Mouse (Mus musculus) CH12.LX (cell line): ENCODE data around the gene Rbpjl. TPM values are rescaled to one million over a fixed set of nuclear protein-coding genes. Genes with fewer than 3 reads are reported as not detected.

Source experiments
- DNase-seq: peaks from one replicate; pipeline ENCODE4 v3.0.0-alpha.2; 2013; ENCODE audit errors: extremely low read depth
- H3K27ac ChIP-seq: 2 replicates; pipeline ENCODE4 v1.5.1; 2012; ENCODE audit warnings: low read depth, mild to moderate bottlenecking, control low read depth, moderate library complexity; ENCODE audit not compliant: insufficient read depth
- H3K27me3 ChIP-seq: replicated peaks from 2 replicates; pipeline ENCODE3; 2012; ENCODE audit warnings: inconsistent platforms
- H3K36me3 ChIP-seq, 2 experiments: replicated peaks in 1 of 2; 2 replicates each; pipeline versions ENCODE3 to v1.6.1; 2012; ENCODE audit warnings: inconsistent platforms in 1 of 2, low read length in 1 of 2, mild to moderate bottlenecking in 1 of 2, mixed read lengths in 1 of 2, moderate library complexity in 1 of 2; ENCODE audit not compliant: control insufficient read depth in 1 of 2, insufficient read depth in 1 of 2
- H3K4me1 ChIP-seq, 2 experiments: 2 replicates each; pipeline ENCODE4 v1.6.1; 2012; ENCODE audit warnings: inconsistent platforms in 1 of 2, moderate library complexity in 1 of 2; ENCODE audit not compliant: insufficient read depth in 2 of 2, control insufficient read depth in 1 of 2
- H3K4me2 ChIP-seq: 2 replicates; pipeline ENCODE4 v1.6.1; 2012; ENCODE audit warnings: low read depth, mild to moderate bottlenecking, control low read depth; ENCODE audit not compliant: poor library complexity, insufficient read depth, severe bottlenecking
- H3K4me3 ChIP-seq, 3 experiments: fragments of 150-350 bp in 1 of 3; sonication (generic) in 1 of 3; replicated peaks in 1 of 3; 2 replicates each; pipeline versions ENCODE3 to v1.5.1; 2011 to 2012; ENCODE audit warnings: low read depth in 2 of 3, low read length in 2 of 3, mild to moderate bottlenecking in 2 of 3, moderate library complexity in 2 of 3, control low read depth in 1 of 3, improper control_type of control experiment in 1 of 3, inconsistent platforms in 1 of 3, mixed read lengths in 1 of 3; ENCODE audit not compliant: poor library complexity in 1 of 3
- H3K79me2 ChIP-seq: replicated peaks from 2 replicates; pipeline ENCODE4 v1.6.1; 2012; ENCODE audit warnings: mild to moderate bottlenecking, moderate library complexity; ENCODE audit not compliant: control insufficient read depth, poor library complexity, insufficient read depth, severe bottlenecking; ENCODE audit errors: extremely low read depth
- H3K9ac ChIP-seq: 2 replicates; pipeline ENCODE4 v1.6.1; 2012; ENCODE audit warnings: low read depth, mild to moderate bottlenecking, control low read depth, moderate library complexity; ENCODE audit not compliant: insufficient read depth
- H3K9me3 ChIP-seq: replicated peaks from 2 replicates; pipeline ENCODE3; 2012; ENCODE audit warnings: low read length, inconsistent platforms, mixed read lengths
- CHD1 ChIP-seq: IDR thresholded peaks from 2 replicates; pipeline ENCODE4 v1.6.1; 2012; ENCODE audit warnings: low read depth, low read length, improper control_type of control experiment, inconsistent platforms
- CHD2 ChIP-seq: IDR thresholded peaks from 2 replicates; pipeline ENCODE4 v1.6.1; 2011; ENCODE audit warnings: low read length, improper control_type of control experiment
- CTCF ChIP-seq, 2 experiments: IDR thresholded peaks in 1 of 2; conservative IDR thresholded peaks in 1 of 2; 2 replicates each; pipeline ENCODE4 v1.5.1; 2011 to 2012; ENCODE audit warnings: low read depth in 2 of 2, low read length in 2 of 2, improper control_type of control experiment in 1 of 2, inconsistent platforms in 1 of 2, mild to moderate bottlenecking in 1 of 2, moderate library complexity in 1 of 2
- E2F4 ChIP-seq: IDR thresholded peaks from 2 replicates; pipeline ENCODE4 v1.6.1; 2011; ENCODE audit warnings: low read depth, low read length, improper control_type of control experiment; ENCODE audit not compliant: insufficient replicate concordance
- ELF1 ChIP-seq: IDR thresholded peaks from 2 replicates; pipeline ENCODE4 v1.6.1; 2014; ENCODE audit warnings: low read depth, mild to moderate bottlenecking, inconsistent platforms, low read length, improper control_type of control experiment
- ETS1 ChIP-seq: conservative IDR thresholded peaks from 2 replicates; pipeline ENCODE4 v1.6.1; 2012; ENCODE audit warnings: low read depth, mild to moderate bottlenecking, inconsistent platforms, low read length, improper control_type of control experiment, moderate library complexity
- GABPA ChIP-seq: IDR thresholded peaks from 2 replicates; pipeline ENCODE4 v1.6.1; 2012; ENCODE audit warnings: low read depth, low read length, improper control_type of control experiment, inconsistent platforms; ENCODE audit not compliant: insufficient replicate concordance
- HCFC1 ChIP-seq: IDR thresholded peaks from 2 replicates; pipeline ENCODE4 v1.6.1; 2012; ENCODE audit warnings: low read depth, mild to moderate bottlenecking, inconsistent platforms, low read length, improper control_type of control experiment
- IRF4 ChIP-seq: IDR thresholded peaks from 2 replicates; pipeline ENCODE4 v1.6.1; 2014; ENCODE audit warnings: low read depth, mild to moderate bottlenecking, inconsistent platforms, low read length, improper control_type of control experiment
- JUN ChIP-seq: IDR thresholded peaks from 2 replicates; pipeline ENCODE4 v1.6.1; 2011; ENCODE audit warnings: low read depth, mild to moderate bottlenecking, low read length, improper control_type of control experiment, moderate library complexity; ENCODE audit not compliant: insufficient read depth
- JUND ChIP-seq: conservative IDR thresholded peaks from 2 replicates; pipeline ENCODE4 v1.6.1; 2011; ENCODE audit warnings: low read depth, low read length, improper control_type of control experiment
- KAT2A ChIP-seq: IDR thresholded peaks from 2 replicates; pipeline ENCODE4 v1.6.1; 2012; ENCODE audit warnings: low read length, improper control_type of control experiment, inconsistent platforms; ENCODE audit not compliant: insufficient replicate concordance
- MAX ChIP-seq: IDR thresholded peaks from 2 replicates; pipeline ENCODE4 v1.6.1; 2011; ENCODE audit warnings: low read length, improper control_type of control experiment
- MAZ ChIP-seq: IDR thresholded peaks from 2 replicates; pipeline ENCODE4 v1.6.1; 2012; ENCODE audit warnings: low read depth, mild to moderate bottlenecking, inconsistent platforms, low read length, improper control_type of control experiment, moderate library complexity
- MEF2A ChIP-seq: IDR thresholded peaks from 2 replicates; pipeline ENCODE4 v1.6.1; 2014; ENCODE audit warnings: low read depth, mild to moderate bottlenecking, inconsistent platforms, low read length, improper control_type of control experiment, borderline replicate concordance
- MXI1 ChIP-seq: IDR thresholded peaks from 2 replicates; pipeline ENCODE4 v1.6.1; 2011; ENCODE audit warnings: mild to moderate bottlenecking, low read depth, low read length, improper control_type of control experiment
- MYC ChIP-seq: IDR thresholded peaks from 2 replicates; pipeline ENCODE4 v1.6.1; 2011; ENCODE audit warnings: low read depth, mild to moderate bottlenecking, improper control_type of control experiment, low read length
- NELFE ChIP-seq: IDR thresholded peaks from 2 replicates; pipeline ENCODE4 v1.6.1; 2011; ENCODE audit warnings: low read depth, low read length, improper control_type of control experiment
- NRF1 ChIP-seq: IDR thresholded peaks from 2 replicates; pipeline ENCODE4 v1.6.1; 2014; ENCODE audit warnings: low read depth, mild to moderate bottlenecking, inconsistent platforms, low read length, improper control_type of control experiment, moderate library complexity
- PAX5 ChIP-seq: IDR thresholded peaks from 2 replicates; pipeline ENCODE4 v1.6.1; 2012; ENCODE audit warnings: low read length, inconsistent platforms, mixed read lengths
- POLR2AphosphoS2 ChIP-seq: IDR thresholded peaks from 2 replicates; pipeline ENCODE4 v1.6.1; 2011; ENCODE audit warnings: low read depth, low read length, improper control_type of control experiment
- RAD21 ChIP-seq: IDR thresholded peaks from 2 replicates; pipeline ENCODE4 v1.6.1; 2011; ENCODE audit warnings: low read depth, mild to moderate bottlenecking, low read length, improper control_type of control experiment, moderate library complexity
- RCOR1 ChIP-seq: conservative IDR thresholded peaks from 2 replicates; pipeline ENCODE4 v1.6.1; 2012; ENCODE audit warnings: low read depth, mild to moderate bottlenecking, inconsistent platforms, low read length, improper control_type of control experiment
- SIN3A ChIP-seq: IDR thresholded peaks from 2 replicates; pipeline ENCODE4 v1.6.1; 2012; ENCODE audit warnings: low read length, improper control_type of control experiment, inconsistent platforms
- SMC3 ChIP-seq: IDR thresholded peaks from 2 replicates; pipeline ENCODE4 v1.6.1; 2011; ENCODE audit warnings: low read depth, low read length, improper control_type of control experiment
- TBP ChIP-seq: conservative IDR thresholded peaks from 2 replicates; pipeline ENCODE4 v1.6.1; 2011; ENCODE audit warnings: low read depth, low read length, improper control_type of control experiment
- TCF12 ChIP-seq: IDR thresholded peaks from 2 replicates; pipeline ENCODE4 v1.6.1; 2014; ENCODE audit warnings: low read depth, mild to moderate bottlenecking, inconsistent platforms, low read length, improper control_type of control experiment
- USF1 ChIP-seq: IDR thresholded peaks from 2 replicates; pipeline ENCODE4 v1.6.1; 2014; ENCODE audit warnings: low read depth, mild to moderate bottlenecking, inconsistent platforms, low read length, improper control_type of control experiment
- ZC3H11A ChIP-seq: IDR thresholded peaks from 2 replicates; pipeline ENCODE4 v1.6.1; 2012; ENCODE audit warnings: low read depth, mild to moderate bottlenecking, inconsistent platforms, low read length, improper control_type of control experiment
- ZKSCAN1 ChIP-seq: IDR thresholded peaks from 2 replicates; pipeline ENCODE4 v1.6.1; 2012; ENCODE audit warnings: low read depth, inconsistent platforms, low read length, improper control_type of control experiment, borderline replicate concordance
- ZMIZ1 ChIP-seq: IDR thresholded peaks from 2 replicates; pipeline ENCODE4 v1.6.1; 2012; ENCODE audit warnings: low read depth, mild to moderate bottlenecking, inconsistent platforms, low read length, improper control_type of control experiment
- ZNF384 ChIP-seq: IDR thresholded peaks from 2 replicates; pipeline ENCODE4 v1.6.1; 2012; ENCODE audit warnings: low read depth, low read length, improper control_type of control experiment, inconsistent platforms
- dilution Hi-C: fragments of 300-500 bp; cut with MboI; formaldehyde crosslinking; loops from 2 replicates; pipeline ENCODE4 v1.14.3; 2020; ENCODE audit warnings: low sequenced_read_pairs; ENCODE audit not compliant: extremely low pct_unique_long_range_greater_than_20kb, extremely low pct_ligation_motif_present
- in situ Hi-C: fragments of 300-500 bp; cut with MboI; formaldehyde crosslinking; loops from 3 replicates; pipeline ENCODE4 v1.14.3; 2019; ENCODE audit warnings: low sequenced_read_pairs, low pct_ligation_motif_present, low pct_unique_long_range_greater_than_20kb, mixed read lengths
- polyA plus RNA-seq: library from polyadenylated mRNA; unstranded; fragments of >175 nt; gene quantifications from 2 replicates; pipeline ENCODE4 v1.2.1, GENCODE M21; 2012; ENCODE audit warnings: low read depth; ENCODE audit not compliant: insufficient read length
- total RNA-seq, 2 experiments: library from RNA; depleted of rRNA; stranded (reverse); fragments of 300-350 nt in 1 of 2; fragments of >200 nt in 1 of 2; gene quantifications; 2 replicates each; pipeline ENCODE4 v1.2.3; 2012 to 2014

Gene Rbpjl
- total and polyA plus RNA-seq, 3 experiments, result 0.08 TPM; not detected in 2

- peaks cover 4% of the 10 kb centered on the region for H3K27me3 ChIP-seq
- TF ChIP-seq MAZ (no peak), SIN3A (peak; percentile 58), JUN (no peak), TBP (no peak), NELFE (peak; percentile 49; the same call in 1 of the 2 replicates), IRF4 (peak; percentile 10; the same call in 1 of the 2 replicates), TCF12 (no peak), ZMIZ1 (no peak), ETS1 (no peak), CTCF (conservative IDR thresholded peaks at IDR 0.05 in 1 of 2, IDR thresholded peaks at IDR 0.05 in 1 of 2; ENCODE audit: low read depth in 2 of 2, low read length in 2 of 2) (peak; percentile 57 to 92; a peak in 3 of 4 replicates), POLR2AphosphoS2 (no peak), ZKSCAN1 (no peak; the same call in 1 of the 2 replicates), USF1 (no peak), MEF2A (no peak), ZC3H11A (peak; percentile 86), NRF1 (no peak), CHD2 (no peak), GABPA (no peak), ZNF384 (peak; percentile 100), RCOR1 (no peak), SMC3 (peak; percentile 90), ELF1 (no peak), CHD1 (no peak), MXI1 (no peak), MYC (peak; percentile 48; the same call in 1 of the 2 replicates), KAT2A (no peak), JUND (0 out of 2 replicates have a peak, but pooled peaks have one; percentile 23), HCFC1 (no peak), RAD21 (peak; percentile 89), E2F4 (no peak), MAX (no peak), PAX5 (no peak)
Observed at GRCm38 (mm10) chr2:164417198-164417597, 14.3 kb downstream of the Rbpjl start.

More at GRCm38 (mm10) chr2:164417198-164417597, 14.3 kb downstream of the Rbpjl start:
- in situ Hi-C loops (loop anchor here (25.0 kb wide), 1 partner anchor 320 kb away; the partner anchor contains the start of genes Dnttip1 and Wfdc3), dilution Hi-C loops (no loop called here)
- Histone ChIP-seq H3K79me2 (no peaks in the 10 kb centered on the region), H3K4me3 (no peak overlapping the region), H3K9me3 (peaks cover 15% of the 10 kb centered on the region), H3K4me1 (peaks cover 10 to 29% of the 10 kb centered on the region in 2 experiments; a peak in 3 of 4 replicates), H3K9ac (no peak overlapping the region), H3K27ac (no peak overlapping the region), H3K4me2 (no peak overlapping the region), H3K36me3 (no peaks in the 10 kb centered on the region)
- DNase-seq, result peak; percentile 54
